Mouse (Mus musculus) heart, postnatal 36 days (tissue): ENCODE data around the gene Gnb3. TPM values are rescaled to one million over a fixed set of nuclear protein-coding genes. Genes with fewer than 3 reads are reported as not detected.
A peak's percentile ranks its signal among the peaks of the same experiment; 100 is the strongest.
"Not testable (repeated sequence)": the region's sequence is repeated elsewhere in the genome, so short reads cannot be mapped to it uniquely, and the experiment has no call there.

Experiments used
- DNase-seq, 2 experiments: peaks; one replicate each; pipeline ENCODE4 v3.0.0; 2021 to 2022
- intact Hi-C: fragments of 180-260 bp; cut with DNase I; formaldehyde crosslinking; loops from one replicate; pipeline ENCODE4 v1.15.1; 2025
- total RNA-seq, 2 experiments: library from RNA; stranded (reverse); gene quantifications; 2 replicates each; pipeline ENCODE4 v1.2.3; 2021

Gene Gnb3
- total RNA-seq, 2 experiments from 2014 or later: 5.1 to 5.9 TPM

DNA sequence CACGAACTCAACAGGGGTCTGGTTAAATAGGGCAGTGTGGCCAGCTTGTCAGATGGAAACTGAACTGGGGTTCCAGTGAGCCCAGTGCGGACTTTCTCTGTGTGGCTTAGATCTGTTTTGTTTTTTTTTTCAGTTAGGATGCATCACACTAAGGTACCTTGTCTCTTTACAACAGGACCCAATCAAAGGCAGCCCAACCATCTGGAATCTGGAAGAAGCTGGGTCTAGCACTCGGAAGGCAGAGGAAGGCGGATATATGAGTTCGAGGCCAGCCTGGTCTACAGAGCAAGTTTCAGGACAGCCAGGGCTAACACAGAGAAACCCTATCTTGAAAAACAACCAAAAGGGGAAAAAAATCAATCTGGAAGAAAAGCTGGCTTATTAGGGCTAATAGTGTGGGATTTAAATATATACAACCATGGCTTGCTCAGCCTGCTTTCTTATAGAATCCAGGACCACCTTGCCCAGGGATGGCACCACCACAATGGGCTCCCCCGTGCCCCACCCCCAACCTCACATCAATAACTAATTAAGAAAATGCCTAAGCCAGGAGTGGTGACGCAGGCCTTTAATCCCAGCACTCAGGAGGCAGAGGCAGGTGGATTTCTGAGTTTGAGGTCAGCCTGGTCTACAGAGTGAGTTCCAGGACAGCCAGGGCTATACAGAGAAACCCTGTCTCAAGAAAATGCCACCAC is 33.5 kb downstream of the Gnb3 start:
- no peak for DNase-seq
- intact Hi-C loops: loop anchor here (5.0 kb wide), 1 partner anchor 104 kb away; no protein-coding TSS in a partner anchor

DNA sequence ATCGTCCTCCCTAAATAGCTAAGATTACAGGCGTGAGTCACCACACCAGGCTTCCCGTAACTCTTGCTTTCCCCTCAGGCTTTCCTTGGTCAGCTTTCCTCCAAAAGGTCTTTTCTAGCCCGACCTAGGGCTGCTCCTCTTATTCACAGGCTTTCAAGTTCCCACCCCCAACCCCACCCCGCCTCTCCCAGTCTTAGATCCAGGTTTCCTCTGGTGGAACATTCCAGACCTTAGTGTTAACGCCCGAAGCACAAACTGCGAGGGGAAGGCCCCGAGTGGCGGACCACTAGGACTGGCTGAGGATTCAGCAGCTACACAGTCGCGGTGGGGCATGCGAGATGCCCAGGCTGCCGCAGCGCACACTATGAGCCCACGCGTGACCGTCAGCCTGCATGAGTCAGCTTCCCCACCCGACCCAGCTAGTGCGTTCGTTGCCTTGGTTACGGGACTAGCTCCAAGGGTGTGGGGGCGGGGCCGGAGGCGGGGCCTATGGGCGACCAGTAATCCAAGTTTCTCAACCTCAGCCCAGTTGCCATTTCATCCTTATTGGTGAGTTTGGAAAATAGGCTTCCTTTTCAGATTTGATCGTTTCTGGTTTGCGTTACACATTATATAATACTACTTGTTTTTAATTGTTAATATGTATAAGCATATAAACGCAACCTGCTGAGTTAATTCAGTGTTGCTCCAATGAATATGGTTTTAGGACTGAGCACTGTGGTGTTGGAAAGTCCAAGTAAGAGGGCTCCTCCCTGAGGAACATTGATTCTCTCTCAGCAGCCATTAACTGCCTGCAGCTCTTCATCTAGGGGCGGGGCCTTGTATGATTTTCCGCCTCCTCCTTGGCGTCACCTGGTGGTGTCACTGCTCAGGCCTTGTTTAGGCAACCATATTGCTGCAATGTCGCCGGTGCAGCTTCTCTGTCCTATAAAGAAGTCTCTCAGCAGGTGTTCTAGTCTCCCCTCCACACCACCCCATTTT is 34.4 kb downstream of the Gnb3 start:
- DNase-seq: peak; percentile 94 to 95
- intact Hi-C loops: loop anchor here (1.0 to 5.0 kb wide), 3 partner anchors 10 to 103 kb away; partner anchors contain the start of genes Atn1 and Gm45234

GRCm38 (mm10) chr6:124804341-124804740 is 35.7 kb downstream of the Gnb3 start:
- intact Hi-C loops: loop anchor here (2.0 kb wide), 1 partner anchor 48 kb away; the partner anchor contains the start of genes Atn1 and Gm45234
- DNase-seq: no peak

GRCm38 (mm10) chr6:124803691-124804090 is 36.4 kb downstream of the Gnb3 start:
- intact Hi-C loops: loop anchor here (2.0 kb wide), 1 partner anchor 47 kb away; the partner anchor contains the start of genes Atn1 and Gm45234
- DNase-seq: not testable (repeated sequence)

DNA sequence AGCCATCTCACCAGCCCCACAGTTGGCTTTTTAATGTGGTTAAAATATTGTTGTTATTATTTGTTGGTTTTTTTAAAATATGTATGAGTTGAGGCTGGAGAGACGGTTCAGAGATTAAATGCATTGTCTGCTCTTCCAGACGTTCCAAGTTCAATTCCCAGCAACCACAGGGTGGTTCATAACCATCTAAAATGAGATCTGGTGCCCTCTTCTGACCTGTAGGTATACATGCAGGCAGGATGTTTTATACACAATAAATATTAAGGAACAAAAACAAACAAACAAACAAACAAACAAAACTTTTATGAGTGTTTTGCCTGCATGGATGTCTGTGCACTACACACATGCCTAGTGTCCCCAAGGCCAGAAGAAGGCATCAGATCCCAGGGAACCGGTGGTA is 37.0 kb downstream of the Gnb3 start:
- intact Hi-C loops: no loop called here
- no peak for DNase-seq

- DNase-seq, intact Hi-C loops: not testable (repeated sequence)
These were observed 37.7 kb downstream of the Gnb3 start for GRCm38 (mm10) chr6:124802400-124802799.

- DNase-seq: no peak
- intact Hi-C loops: no loop called here
These were observed 43.9 kb downstream of the Gnb3 start for GRCm38 (mm10) chr6:124796200-124796599.

DNA sequence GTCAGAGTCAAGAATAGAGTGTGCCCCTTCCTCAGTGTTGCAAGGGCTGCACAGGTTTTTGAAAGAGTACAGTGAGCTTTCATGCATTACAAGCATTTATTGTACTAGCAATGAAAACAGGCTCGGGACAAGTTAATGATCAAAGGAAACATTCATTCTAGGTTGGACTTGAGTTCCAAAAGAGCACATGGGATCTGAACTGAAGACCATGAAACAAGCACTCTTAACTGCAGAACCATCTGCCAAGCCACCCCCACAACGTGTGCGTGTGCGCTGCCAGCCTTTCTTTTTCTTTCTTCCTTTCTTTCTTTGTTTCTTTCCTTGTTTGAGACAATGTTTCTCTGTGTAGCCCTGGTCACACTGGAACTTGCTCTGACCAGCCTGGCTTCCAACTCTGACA is 44.3 kb downstream of the Gnb3 start:
- intact Hi-C loops: loop anchor here (1.0 kb wide), 1 partner anchor 10 kb away; no protein-coding TSS in a partner anchor
- no peak for DNase-seq

DNA sequence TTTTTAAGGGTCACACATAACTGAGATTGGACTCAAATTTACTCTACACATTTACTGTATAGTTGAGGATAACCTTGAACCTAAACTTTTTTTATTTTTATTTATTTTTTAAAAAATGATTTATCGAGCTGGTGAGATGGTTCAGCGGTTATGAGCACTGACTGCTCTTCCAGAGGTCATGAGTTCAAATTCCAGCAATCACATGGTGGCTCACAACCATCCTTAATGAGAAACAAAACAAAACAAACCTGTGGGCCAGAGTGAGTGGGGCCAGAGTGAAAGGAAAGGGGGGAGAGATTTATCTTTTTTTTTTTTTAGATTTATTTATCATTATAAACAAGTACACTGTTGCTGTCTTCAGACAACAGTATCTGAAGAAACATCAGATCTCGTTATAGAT is 48.2 kb downstream of the Gnb3 start:
- no peak for DNase-seq
- intact Hi-C loops: no loop called here

DNA sequence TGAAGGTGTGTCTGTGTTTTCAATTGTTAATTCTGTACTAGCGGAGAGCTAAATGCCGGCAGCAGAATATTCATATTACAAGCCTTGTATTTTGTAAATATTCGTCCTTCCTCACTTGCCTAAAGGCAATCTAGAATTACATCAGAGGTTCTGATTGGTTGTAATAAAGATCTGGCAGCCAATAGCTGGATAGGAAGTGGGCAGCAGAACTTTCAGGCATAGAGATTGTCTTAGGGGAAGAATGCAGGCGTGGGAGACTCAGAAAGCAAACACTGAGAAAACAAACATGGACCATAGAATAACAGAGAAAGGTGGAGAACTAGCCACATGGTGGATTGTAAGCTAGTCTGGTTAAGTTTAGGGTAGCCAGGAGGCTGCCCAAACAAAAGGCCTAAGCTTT is 50.0 kb downstream of the Gnb3 start:
- DNase-seq: no peak
- intact Hi-C loops: no loop called here

DNA sequence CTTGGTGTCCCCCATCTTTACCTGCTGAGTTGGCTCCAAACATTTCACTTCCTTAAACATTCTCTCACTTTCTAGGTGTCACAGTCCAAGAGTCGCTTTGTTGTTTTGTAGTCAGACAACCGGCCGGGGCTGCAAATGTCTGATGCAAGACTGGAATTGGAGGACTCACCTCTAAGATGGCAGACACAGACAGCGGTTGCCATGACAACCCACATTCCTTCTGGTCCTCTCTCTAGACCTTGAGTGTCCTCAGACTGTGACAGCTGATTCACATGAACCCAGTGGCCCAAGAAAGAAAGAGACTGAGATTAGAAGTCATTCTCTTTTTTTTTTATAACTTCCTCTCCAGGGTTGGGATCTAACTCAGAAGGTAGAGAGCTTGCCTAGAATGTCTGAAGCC is 50.6 kb downstream of the Gnb3 start:
- intact Hi-C loops: no loop called here
- no peak for DNase-seq

DNA sequence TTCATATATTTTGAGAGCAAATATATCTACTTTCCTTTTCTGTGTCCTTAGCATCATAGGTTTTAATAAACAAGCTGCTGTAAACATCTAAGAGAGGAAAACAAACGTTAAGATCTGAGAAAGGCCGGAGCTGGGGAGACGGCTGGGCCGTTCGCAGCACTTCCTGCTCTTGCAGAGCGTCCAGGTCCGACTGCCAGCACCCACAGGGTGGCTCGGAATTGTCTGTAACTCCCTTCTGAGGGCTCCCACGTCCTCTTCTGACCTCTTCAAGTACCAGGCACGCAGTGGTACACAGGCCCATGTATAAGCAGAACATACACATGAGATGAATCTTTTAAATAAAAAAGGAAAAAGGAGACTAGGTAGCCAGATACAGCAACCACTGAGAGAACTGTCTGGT is 52.4 kb downstream of the Gnb3 start:
- DNase-seq: no peak
- intact Hi-C loops: no loop called here

DNA sequence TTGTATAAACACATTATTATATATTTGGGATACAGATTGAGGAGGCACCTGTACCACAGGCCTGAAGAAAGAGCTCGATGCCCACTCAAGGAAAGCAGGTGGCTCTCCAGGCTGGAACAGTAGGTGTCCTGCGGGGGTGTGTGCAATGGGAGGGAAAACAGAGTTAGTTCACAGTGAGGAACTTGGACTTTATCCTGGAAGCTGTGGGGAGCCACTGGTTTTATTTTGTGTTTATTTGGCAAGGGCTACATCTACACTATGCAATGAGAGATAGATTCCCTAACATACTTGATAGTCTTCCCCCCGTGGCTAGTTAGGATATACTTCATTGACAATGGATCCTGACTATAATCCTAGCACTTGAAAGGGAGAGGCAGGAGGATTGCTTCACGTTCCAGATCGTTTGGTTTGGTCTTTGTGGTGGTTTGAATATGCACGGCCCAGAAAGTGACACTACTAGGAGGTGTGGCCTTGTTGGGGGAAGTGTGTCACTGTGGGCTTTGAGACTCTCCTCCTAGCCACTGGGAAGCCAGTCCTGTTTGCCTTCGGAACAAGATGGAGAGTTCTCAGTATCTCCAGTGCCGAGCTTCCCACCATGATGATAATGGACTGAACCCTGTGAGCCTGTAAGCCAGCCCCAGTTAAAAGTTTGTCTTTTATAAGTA is 53.2 kb downstream of the Gnb3 start:
- DNase-seq: no peak
- intact Hi-C loops: no loop called here

Other genes starting within 250 kb of the Gnb3 start
- gene C1s2, start 204.2 kb downstream of the Gnb3 start, total RNA-seq: under 1 TPM; 0.53 to 0.57 TPM
- gene Lpcat3, start 177.2 kb downstream of the Gnb3 start, total RNA-seq: 10 to 100 TPM; 51.6 TPM
- gene Emg1, start 128.1 kb downstream of the Gnb3 start, total RNA-seq: 10 to 100 TPM; 64.4 to 73.8 TPM
- 100 to 1,000 TPM; 311 to 336 TPM for gene Phb2, start 127.9 kb downstream of the Gnb3 start, total RNA-seq
- 1 to 10 TPM; 2.9 to 4.2 TPM for gene Ptpn6, start 101.6 kb downstream of the Gnb3 start, total RNA-seq
- 100 to 1,000 TPM; 285 to 321 TPM for gene Grcc10, start 98.9 kb downstream of the Gnb3 start, total RNA-seq
- under 1 TPM in 1 of 2 experiments, not detected in 1; 0.41 TPM for gene Gm45234, start 84.3 kb downstream of the Gnb3 start, total RNA-seq
- gene Atn1, start 83.8 kb downstream of the Gnb3 start, total RNA-seq: 10 to 100 TPM; 41.0 to 46.4 TPM
- 1 to 10 TPM; 2.2 to 2.9 TPM for gene Eno2, start 70.6 kb downstream of the Gnb3 start, total RNA-seq
- not detected for gene Lrrc23, start 60.5 kb downstream of the Gnb3 start, total RNA-seq
- 1 to 10 TPM; 3.6 to 4.9 TPM for gene Spsb2, start 31.6 kb downstream of the Gnb3 start, total RNA-seq
- gene Tpi1, start 26.0 kb downstream of the Gnb3 start, total RNA-seq: 100 to 1,000 TPM; 830 to 887 TPM
- gene Usp5, start 10.8 kb downstream of the Gnb3 start, total RNA-seq: 10 to 100 TPM; 74.0 to 85.5 TPM
- under 1 TPM; 0.49 to 0.83 TPM for gene Cdca3, start 10.7 kb downstream of the Gnb3 start, total RNA-seq
- gene P3h3, start 17.5 kb upstream of the Gnb3 start, total RNA-seq: 10 to 100 TPM; 10.7 to 11.6 TPM
- under 1 TPM; 0.72 to 0.98 TPM for gene Gpr162, start 23.7 kb upstream of the Gnb3 start, total RNA-seq
- gene Cd4, start 47.9 kb upstream of the Gnb3 start, total RNA-seq: under 1 TPM; 0.72 to 0.76 TPM
- gene Lag3, start 71.4 kb upstream of the Gnb3 start, total RNA-seq: under 1 TPM; 0.19 to 0.43 TPM
- gene Ptms, start 79.8 kb upstream of the Gnb3 start, total RNA-seq: 100 to 1,000 TPM; 192 to 194 TPM
- 100 to 1,000 TPM; 195 to 197 TPM for gene Mlf2, start 91.1 kb upstream of the Gnb3 start, total RNA-seq
- gene Cops7a, start 125.3 kb upstream of the Gnb3 start, total RNA-seq: 10 to 100 TPM; 93.6 to 98.8 TPM
- gene Pianp, start 156.4 kb upstream of the Gnb3 start, total RNA-seq: 1 to 10 TPM in 1 of 2 experiments, under 1 TPM in 1; 0.81 to 1.0 TPM
- gene Zfp384, start 168.9 kb upstream of the Gnb3 start, total RNA-seq: 10 to 100 TPM; 19.6 to 21.6 TPM
- 10 to 100 TPM; 30.5 to 34.4 TPM for gene Ing4, start 199.5 kb upstream of the Gnb3 start, total RNA-seq
- 1 to 10 TPM; 1.7 to 2.1 TPM for gene Acrbp, start 209.4 kb upstream of the Gnb3 start, total RNA-seq
- gene Lpar5, start 227.6 kb upstream of the Gnb3 start, total RNA-seq: under 1 TPM in 1 of 2 experiments, not detected in 1; 0.24 TPM